Mouse (Mus musculus) hindbrain, embryonic 10.5 days (tissue): ENCODE results near the gene 1810010D01Rik. TPM values are rescaled to one million over a fixed set of nuclear protein-coding genes. Genes with fewer than 3 reads are reported as not detected.

ENCODE experiments used
- DNase-seq: peaks from one replicate; pipeline ENCODE4 v3.0.0-alpha.2; 2017; ENCODE audit warnings: low spot score
- H3K27ac ChIP-seq: fragments of 300-500 bp; sonication (generic); 2 replicates; pipeline ENCODE4 v1.5.1; 2016; ENCODE audit warnings: mild to moderate bottlenecking, moderate library complexity
- H3K27me3 ChIP-seq: fragments of 300-500 bp; sonication (generic); 2 replicates; pipeline ENCODE4 v1.6.1; 2016; ENCODE audit warnings: mild to moderate bottlenecking; ENCODE audit not compliant: poor library complexity, insufficient read depth, severe bottlenecking
- H3K36me3 ChIP-seq: fragments of 300-500 bp; sonication (generic); 2 replicates; pipeline ENCODE4 v1.6.1; 2016; ENCODE audit warnings: mild to moderate bottlenecking, moderate library complexity
- H3K4me1 ChIP-seq: fragments of 300-500 bp; sonication (generic); replicated peaks from 2 replicates; pipeline ENCODE4 v1.6.1; 2016; ENCODE audit warnings: mild to moderate bottlenecking
- H3K4me3 ChIP-seq: fragments of 300-500 bp; sonication (generic); 2 replicates; pipeline ENCODE4 v1.5.1; 2016; ENCODE audit warnings: mild to moderate bottlenecking, moderate library complexity
- H3K9me3 ChIP-seq: fragments of 300-500 bp; sonication (generic); 2 replicates; pipeline ENCODE4 v1.6.1; 2016; ENCODE audit warnings: mild to moderate bottlenecking, moderate library complexity
- WGBS: fragments of 180-500 bp; shearing (Covaris S2); methylation state at CpG from one replicate; pipeline ENCODE4 v1.1.7; 2016; 5-methylcytosine and 5-hydroxymethylcytosine counted together
- polyA plus RNA-seq: library from polyadenylated mRNA; unstranded; fragments of >200 nt; fragmentation: Nextera tagmentation; extraction: Ambion mirVana; gene quantifications from 2 replicates; pipeline ENCODE4 v1.2.1, GENCODE M21; 2016

The 1810010D01Rik gene
- polyA plus RNA-seq, 1 experiment from 2014 or later = 0.37 TPM

DNA sequence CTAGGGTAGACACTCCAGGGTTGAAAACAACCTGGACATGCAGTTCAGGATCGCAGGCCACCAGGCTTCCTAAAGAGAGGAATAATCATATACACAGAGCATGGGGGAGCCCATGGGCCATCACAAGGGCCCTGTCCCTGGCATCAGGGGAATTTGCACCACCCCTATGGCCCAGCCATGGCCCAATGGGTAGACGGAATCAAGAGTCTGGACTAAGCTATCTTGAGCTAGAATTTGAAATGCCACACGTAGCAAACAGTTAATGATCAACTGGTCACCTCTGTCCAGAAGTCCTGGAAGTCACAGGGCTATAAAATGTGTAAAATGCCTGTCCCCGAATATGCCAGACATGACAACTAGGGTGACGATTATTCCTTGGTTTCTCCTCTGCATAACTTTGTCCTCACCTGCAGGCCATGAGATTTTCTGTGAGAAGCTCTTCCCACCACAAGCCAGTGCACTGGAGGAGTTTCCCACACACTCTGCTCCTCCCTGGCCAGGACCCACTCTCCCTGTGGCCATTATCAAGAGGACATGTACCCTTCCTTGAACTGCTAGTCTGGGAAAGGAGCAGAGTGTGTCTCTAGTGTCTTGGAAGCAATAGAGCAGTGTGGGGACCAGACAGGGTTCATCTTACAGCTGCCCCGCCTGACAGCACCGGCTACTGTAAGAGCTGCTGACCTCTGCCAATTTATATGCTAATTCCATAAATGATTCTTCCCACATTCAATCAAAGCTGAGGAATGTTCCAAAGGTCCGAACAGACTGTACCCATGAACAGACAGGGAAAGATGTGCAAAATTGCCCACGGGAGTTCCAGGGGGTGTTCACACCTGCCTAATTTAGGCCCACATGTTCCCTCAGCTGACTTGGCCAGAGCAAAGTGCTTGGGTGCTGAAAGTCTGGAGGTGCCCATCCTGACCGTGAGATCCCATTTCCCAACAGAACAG is 27.2 kb upstream of the 1810010D01Rik start:
- Histone ChIP-seq H3K9me3 (no peaks in the 10 kb centered on the region), H3K27me3 (0 out of 2 replicates have a peak, but pooled peaks cover 3% of the 10 kb centered on the region), H3K4me3 (no peak overlapping the region), H3K27ac (no peak overlapping the region), H3K4me1 (peaks cover 10% of the 10 kb centered on the region), H3K36me3 (no peaks in the 10 kb centered on the region)
- no peak for DNase-seq
- 87% methylated on average over 10 of the region's 10 CpGs for WGBS

DNA sequence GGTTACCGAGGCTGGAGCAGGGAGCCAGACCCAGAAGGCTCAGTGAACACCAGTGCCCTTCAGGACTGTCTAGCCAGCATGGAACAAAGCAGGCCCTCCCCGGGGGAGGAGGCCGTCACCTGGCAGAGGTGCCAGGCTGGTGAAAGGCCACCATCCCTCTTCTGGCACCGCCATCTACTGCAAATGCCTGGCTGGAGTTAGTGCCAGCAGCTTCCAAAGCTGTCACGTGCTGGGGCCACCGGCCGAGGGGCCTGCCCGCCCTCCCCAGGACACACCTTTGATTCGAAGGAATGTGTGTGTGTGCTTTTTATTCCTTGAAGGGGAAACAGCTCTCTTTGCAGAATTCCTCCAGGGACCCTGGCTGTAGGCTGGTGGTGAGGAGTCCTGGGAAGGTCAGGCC is 23.7 kb upstream of the 1810010D01Rik start:
- H3K4me1 ChIP-seq = no peaks in the 10 kb centered on the region; the same call in 1 of the 2 replicates
- no peak overlapping the region for H3K4me3 ChIP-seq
- DNase-seq = no peak
- no peaks in the 10 kb centered on the region for H3K9me3 ChIP-seq
- 80% methylated on average over 9 of the region's 9 CpGs for WGBS
- H3K27me3 ChIP-seq = 0 out of 2 replicates have a peak, but pooled peaks cover 3% of the 10 kb centered on the region
- H3K27ac ChIP-seq = 0 out of 2 replicates have a peak overlapping the region, but pooled peaks have one; percentile 0
- no peaks in the 10 kb centered on the region for H3K36me3 ChIP-seq

DNA sequence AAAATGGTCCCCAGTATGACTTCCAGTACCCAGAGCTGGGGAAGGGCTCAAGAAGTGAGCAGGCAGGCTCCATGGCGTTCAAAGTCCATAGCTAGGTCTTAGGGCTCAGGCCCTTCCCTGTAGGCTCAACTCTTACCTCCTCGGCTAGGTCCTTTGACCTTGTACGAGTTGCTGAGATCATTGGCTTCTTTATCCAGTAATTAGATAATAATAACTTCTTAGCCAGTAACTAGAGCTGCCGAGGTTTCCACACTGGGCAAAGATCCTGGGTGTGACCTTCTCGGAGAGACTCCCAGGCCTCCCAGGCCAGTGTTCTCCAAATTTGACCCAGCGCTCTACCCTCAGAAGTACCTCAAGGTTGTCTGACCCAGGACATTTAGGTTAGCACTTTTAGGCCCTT is 18.7 kb upstream of the 1810010D01Rik start:
- no peaks in the 10 kb centered on the region for H3K9me3 ChIP-seq
- 92% methylated on average over 6 of the region's 6 CpGs for WGBS
- H3K4me3 ChIP-seq = no peak overlapping the region
- no peak overlapping the region for H3K27ac ChIP-seq
- H3K27me3 ChIP-seq = no peaks in the 10 kb centered on the region
- H3K4me1 ChIP-seq = peaks cover 20% of the 10 kb centered on the region
- DNase-seq = no peak
- H3K36me3 ChIP-seq = no peaks in the 10 kb centered on the region

DNA sequence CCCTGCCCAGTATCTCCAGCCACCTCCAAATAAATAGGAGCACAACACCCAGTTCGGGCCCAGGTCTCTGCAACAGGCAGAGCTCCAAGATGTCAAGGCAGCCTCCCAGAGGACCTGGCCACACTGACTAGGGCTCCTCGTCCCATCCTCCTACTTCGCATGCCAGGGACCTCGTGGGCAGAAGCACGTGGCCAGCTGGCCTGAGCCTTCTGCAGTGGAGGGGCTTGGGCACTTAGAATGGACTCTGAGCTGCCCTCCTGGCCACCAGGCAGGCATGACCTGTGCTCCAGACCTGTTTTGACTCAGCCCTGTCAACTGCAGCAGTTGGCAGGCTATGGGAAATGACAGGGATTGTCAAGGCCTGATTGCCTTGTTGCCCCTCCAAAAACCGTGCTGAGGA is 17.7 kb upstream of the 1810010D01Rik start:
- WGBS = 91% methylated on average over 6 of the region's 6 CpGs
- Histone ChIP-seq H3K27me3 (no peaks in the 10 kb centered on the region), H3K27ac (no peak overlapping the region)

DNA sequence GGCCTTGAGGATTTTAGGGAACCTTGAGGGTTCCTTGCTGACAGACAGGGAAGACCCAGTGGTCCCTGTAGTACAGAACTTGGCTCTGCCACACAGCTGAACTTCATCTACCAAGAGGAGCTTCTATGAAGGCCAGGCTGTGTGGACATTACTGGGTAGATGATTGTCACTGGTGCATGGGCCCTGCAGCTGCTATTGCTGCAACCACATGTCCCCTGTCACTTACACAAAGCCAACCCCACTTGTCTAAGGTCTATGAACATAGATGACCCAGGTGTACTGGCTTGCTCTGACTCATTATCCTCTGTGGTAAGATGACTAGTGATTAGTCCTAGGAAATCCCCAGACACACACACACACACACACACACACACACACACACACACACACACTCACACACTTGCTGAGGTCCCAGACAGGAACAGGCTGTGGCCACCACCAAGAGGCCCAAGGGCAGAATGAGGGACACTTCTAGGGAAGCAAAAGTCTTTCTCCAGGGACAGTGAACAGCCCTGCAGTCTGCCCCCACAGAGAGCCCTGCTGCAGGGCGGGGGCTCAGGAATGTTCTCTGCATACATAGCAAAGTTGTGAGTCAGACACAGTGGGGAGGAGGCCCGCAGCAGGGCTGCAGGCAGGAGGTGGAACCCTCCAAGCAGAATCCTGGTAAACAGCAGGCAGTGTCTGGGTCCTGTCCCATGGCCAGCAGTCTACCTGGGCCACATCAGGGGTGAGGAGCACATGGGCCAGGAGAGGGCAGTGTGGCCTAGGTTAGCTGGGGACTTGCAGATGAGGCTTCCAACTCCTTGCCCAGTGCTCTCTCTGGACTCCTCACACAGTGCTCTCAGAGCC is 14.1 kb upstream of the 1810010D01Rik start:
- Histone ChIP-seq H3K9me3 (0 out of 2 replicates have a peak, but pooled peaks cover 4% of the 10 kb centered on the region), H3K4me3 (no peak overlapping the region), H3K27ac (peak overlapping the region; percentile 5; the same call in 1 of the 2 replicates), H3K27me3 (no peaks in the 10 kb centered on the region; the same call in 1 of the 2 replicates), H3K36me3 (no peaks in the 10 kb centered on the region), H3K4me1 (peaks cover 29% of the 10 kb centered on the region)
- whole genome bisulfite sequencing = 40% methylated on average over 2 of the region's 2 CpGs
- peak; percentile 22 for DNase-seq

More for the DNA sequence above, 17.7 kb upstream of the 1810010D01Rik start:
- 0 out of 2 replicates have a peak, but pooled peaks cover 4% of the 10 kb centered on the region for H3K9me3 ChIP-seq
- H3K36me3 ChIP-seq = no peaks in the 10 kb centered on the region
- no peak overlapping the region for H3K4me3 ChIP-seq
- H3K4me1 ChIP-seq = peaks cover 24% of the 10 kb centered on the region
- DNase-seq = no peak

DNA sequence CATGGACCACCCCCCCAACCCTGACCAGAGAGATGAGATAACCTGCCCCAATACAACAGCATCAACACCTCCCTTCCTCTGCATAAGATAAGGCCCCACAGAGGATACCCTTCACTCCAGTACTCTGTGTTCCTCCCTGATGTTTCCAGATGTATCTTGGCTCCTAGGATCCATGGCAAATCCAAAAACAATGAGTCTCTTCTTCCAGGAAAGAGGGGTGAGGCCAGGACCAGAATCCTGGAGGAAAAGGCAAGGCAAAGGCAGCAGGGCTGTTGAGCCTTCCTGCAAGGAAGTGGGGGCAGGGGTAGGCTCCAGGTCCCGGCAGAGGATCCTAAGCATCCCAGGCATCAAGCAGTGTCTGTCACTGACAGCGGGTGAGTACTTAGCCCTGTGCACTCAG is 13.4 kb upstream of the 1810010D01Rik start:
- H3K27ac ChIP-seq = peak overlapping the region; percentile 5; the same call in 1 of the 2 replicates
- H3K4me1 ChIP-seq = peaks cover 36% of the 10 kb centered on the region
- no peak for DNase-seq
- H3K36me3 ChIP-seq = no peaks in the 10 kb centered on the region
- no peak overlapping the region for H3K4me3 ChIP-seq
- H3K9me3 ChIP-seq = 0 out of 2 replicates have a peak, but pooled peaks cover 4% of the 10 kb centered on the region
- no peaks in the 10 kb centered on the region; the same call in 1 of the 2 replicates for H3K27me3 ChIP-seq
- WGBS = 63% methylated on average over 2 of the region's 2 CpGs

DNA sequence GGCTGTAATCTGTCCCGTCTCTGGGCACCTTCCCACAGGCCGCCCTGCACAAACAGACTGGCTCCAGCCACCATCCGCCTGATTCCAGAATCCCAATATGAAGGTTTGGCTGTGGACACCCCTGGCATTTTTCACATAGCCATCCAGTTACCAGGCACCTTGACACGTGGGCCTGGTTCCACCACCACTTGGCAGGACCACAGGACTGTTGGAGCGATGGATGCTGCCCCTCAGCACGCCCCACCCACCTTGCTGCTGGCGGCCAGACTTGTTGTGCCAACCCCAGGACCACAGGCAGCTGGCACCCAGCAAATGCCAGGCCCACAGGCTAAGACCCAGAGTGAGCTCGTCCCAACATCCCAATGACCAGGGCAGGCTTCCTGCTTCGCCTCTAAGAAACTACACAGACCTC is 11.5 kb upstream of the 1810010D01Rik start:
- Histone ChIP-seq H3K4me3 (no peak overlapping the region), H3K4me1 (peaks cover 36% of the 10 kb centered on the region), H3K27ac (peak overlapping the region; percentile 6; the same call in 1 of the 2 replicates), H3K36me3 (no peaks in the 10 kb centered on the region), H3K27me3 (no peaks in the 10 kb centered on the region; the same call in 1 of the 2 replicates), H3K9me3 (0 out of 2 replicates have a peak, but pooled peaks cover 4% of the 10 kb centered on the region)
- no peak for DNase-seq
- 89% methylated on average over 9 of the region's 9 CpGs for WGBS

- Histone ChIP-seq H3K27ac (peak overlapping the region; percentile 74), H3K4me3 (no peak overlapping the region), H3K9me3 (0 out of 2 replicates have a peak, but pooled peaks cover 4% of the 10 kb centered on the region), H3K27me3 (peaks cover 6% of the 10 kb centered on the region; the same call in 1 of the 2 replicates), H3K4me1 (peaks cover 34% of the 10 kb centered on the region), H3K36me3 (no peaks in the 10 kb centered on the region)
- no peak for DNase-seq
- 56% methylated on average over 1 of the region's 1 CpGs for WGBS
Measured at GRCm38 (mm10) chr7:145216591-145216990, 8.7 kb upstream of the 1810010D01Rik start.

DNA sequence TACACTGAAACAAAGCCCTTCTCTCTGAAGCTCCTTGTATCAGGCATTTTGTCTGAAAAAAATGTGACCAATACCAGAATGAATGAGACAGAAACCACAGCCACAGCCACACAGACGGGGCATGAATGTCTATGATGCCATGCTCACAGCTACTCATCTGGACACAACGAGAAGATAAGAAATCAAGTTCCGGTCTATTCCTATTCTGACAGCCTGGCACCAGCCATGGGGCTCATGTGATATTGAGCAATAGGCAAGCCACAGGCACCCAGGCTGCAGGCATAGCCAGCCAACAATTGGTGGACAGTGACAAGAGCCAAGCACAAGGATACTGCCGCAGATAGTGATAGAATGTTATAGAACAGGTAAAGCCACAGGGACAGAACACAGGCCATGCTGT is 7.6 kb upstream of the 1810010D01Rik start:
- H3K4me3 ChIP-seq = no peak overlapping the region

GRCm38 (mm10) chr7:145211680-145212659 is 4.1 kb upstream of the 1810010D01Rik start:
- Histone ChIP-seq H3K27ac (peak overlapping the region; percentile 87), H3K27me3 (peaks cover 20% of the 10 kb centered on the region), H3K9me3 (no peaks in the 10 kb centered on the region), H3K4me3 (no peak overlapping the region), H3K36me3 (no peaks in the 10 kb centered on the region), H3K4me1 (peaks cover 49% of the 10 kb centered on the region)
- 16% methylated on average over 14 of the region's 14 CpGs for WGBS
- DNase-seq = peak; percentile 59

More for the DNA sequence above, 7.6 kb upstream of the 1810010D01Rik start:
- Histone ChIP-seq H3K27me3 (peaks cover 6% of the 10 kb centered on the region; the same call in 1 of the 2 replicates), H3K27ac (no peak overlapping the region), H3K4me1 (peaks cover 41% of the 10 kb centered on the region), H3K9me3 (no peaks in the 10 kb centered on the region), H3K36me3 (no peaks in the 10 kb centered on the region)
- no peak for DNase-seq
- WGBS = 94% methylated on average over 4 of the region's 4 CpGs

DNA sequence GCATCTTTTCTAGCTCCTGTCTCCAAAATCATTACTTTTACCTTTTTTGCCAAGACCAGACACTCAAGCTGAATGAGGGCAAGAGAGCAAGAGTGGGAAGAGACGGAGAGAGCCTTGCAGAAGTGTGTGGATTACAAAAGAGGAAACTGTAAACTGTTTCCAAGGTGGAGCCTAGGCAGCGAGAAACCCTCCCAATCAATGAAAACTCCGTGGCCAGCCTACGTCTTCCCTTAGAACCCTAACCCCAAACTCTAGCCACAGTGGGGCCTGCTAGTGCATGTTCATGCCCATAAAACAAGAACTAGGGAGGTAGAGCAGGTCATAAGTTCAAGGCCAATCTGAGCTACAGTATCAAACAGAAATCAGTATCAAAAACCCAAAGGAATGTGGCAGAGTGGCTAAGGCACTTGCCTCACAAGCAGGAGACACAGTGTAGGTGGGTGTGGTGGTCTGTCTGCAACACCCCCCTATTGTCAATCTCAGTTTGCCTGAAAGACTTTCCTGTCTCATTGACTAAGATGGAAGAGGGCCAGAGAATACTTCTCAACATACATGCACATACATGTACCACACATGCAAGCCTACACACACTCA is 2.7 kb upstream of the 1810010D01Rik start:
- Histone ChIP-seq H3K4me1 (peaks cover 54% of the 10 kb centered on the region), H3K27ac (peak overlapping the region; percentile 71), H3K27me3 (peaks cover 20% of the 10 kb centered on the region), H3K9me3 (no peaks in the 10 kb centered on the region), H3K4me3 (no peak overlapping the region), H3K36me3 (no peaks in the 10 kb centered on the region)
- WGBS = 86% methylated on average over 4 of the region's 4 CpGs
- no peak for DNase-seq
